Mouse (Mus musculus) myocyte (in vitro differentiated cells): Measurements from ENCODE around the gene Myom3. TPM values are rescaled to one million over a fixed set of nuclear protein-coding genes. Genes with fewer than 3 reads are reported as not detected.
A peak's percentile ranks its signal among the peaks of the same experiment; 100 is the strongest.

Source experiments
- H3K27me3 ChIP-seq: one replicate; pipeline ENCODE4 v1.6.1; 2011; ENCODE audit not compliant: control insufficient read depth, insufficient read depth, insufficient read length
- H3K36me3 ChIP-seq: one replicate; pipeline ENCODE4 v1.6.1; 2011; ENCODE audit not compliant: control insufficient read depth, insufficient read depth
- H3K4me2 ChIP-seq: one replicate; pipeline ENCODE4 v1.6.1; 2011; ENCODE audit warnings: low read depth, control low read depth
- H3K4me3 ChIP-seq: one replicate; pipeline ENCODE4 v1.5.1; 2011; ENCODE audit warnings: mild to moderate bottlenecking, control low read depth, moderate library complexity
- H3K79me2 ChIP-seq: one replicate; pipeline ENCODE4 v1.6.1; 2011; ENCODE audit not compliant: control insufficient read depth, insufficient read depth
- H3ac ChIP-seq: one replicate; pipeline ENCODE4 v1.6.1; 2011; ENCODE audit not compliant: control insufficient read depth, insufficient read length
- CEBPB ChIP-seq: IDR thresholded peaks from 2 replicates; pipeline ENCODE4 v1.6.1; 2011; ENCODE audit warnings: mild to moderate bottlenecking, moderate library complexity; ENCODE audit not compliant: poor library complexity, insufficient read depth, severe bottlenecking
- E2F4 ChIP-seq: IDR thresholded peaks from one replicate; pipeline ENCODE4 v1.6.1; 2011; ENCODE audit warnings: mild to moderate bottlenecking, control low read depth, moderate library complexity; ENCODE audit not compliant: insufficient read depth
- MAX ChIP-seq: IDR thresholded peaks from one replicate; pipeline ENCODE4 v1.6.1; 2011; ENCODE audit warnings: low read depth, mild to moderate bottlenecking, control low read depth
- MYOD1 ChIP-seq, 3 experiments: IDR thresholded peaks; one replicate each; pipeline ENCODE4 v1.6.1; 2011; ENCODE audit warnings: control low read depth in 2 of 3, low read depth in 2 of 3, mild to moderate bottlenecking in 2 of 3, moderate library complexity in 1 of 3; ENCODE audit not compliant: insufficient read length in 2 of 3, control insufficient read depth in 1 of 3
- MYOG ChIP-seq, 3 experiments: IDR thresholded peaks; one replicate each; pipeline ENCODE4 v1.6.1; 2011; ENCODE audit warnings: control low read depth in 2 of 3, low read depth in 2 of 3, mild to moderate bottlenecking in 2 of 3; ENCODE audit not compliant: insufficient read length in 2 of 3, control insufficient read depth in 1 of 3, insufficient read depth in 1 of 3
- POLR2A ChIP-seq: IDR thresholded peaks from one replicate; pipeline ENCODE4 v1.6.1; 2011; ENCODE audit warnings: low read depth, mild to moderate bottlenecking, control low read depth, moderate library complexity; ENCODE audit not compliant: insufficient read length
- POLR2AphosphoS2 ChIP-seq: IDR thresholded peaks from one replicate; pipeline ENCODE4 v1.6.1; 2011; ENCODE audit warnings: low read depth, control low read depth; ENCODE audit not compliant: insufficient read length
- REST ChIP-seq: IDR thresholded peaks from one replicate; pipeline ENCODE4 v1.6.1; 2011; ENCODE audit warnings: mild to moderate bottlenecking, control low read depth, moderate library complexity; ENCODE audit not compliant: insufficient read depth, insufficient read length
- SRF ChIP-seq: IDR thresholded peaks from one replicate; pipeline ENCODE4 v1.6.1; 2011; ENCODE audit warnings: low read depth; ENCODE audit not compliant: control insufficient read depth, insufficient read length
- TCF12 ChIP-seq: IDR thresholded peaks from one replicate; pipeline ENCODE4 v1.6.1; 2011; ENCODE audit warnings: mild to moderate bottlenecking, control low read depth; ENCODE audit not compliant: poor library complexity, insufficient read depth, severe bottlenecking
- TCF3 ChIP-seq: IDR thresholded peaks from one replicate; pipeline ENCODE4 v1.6.1; 2011; ENCODE audit warnings: low read depth, control low read depth; ENCODE audit not compliant: insufficient read length
- USF1 ChIP-seq: IDR thresholded peaks from one replicate; pipeline ENCODE4 v1.6.1; 2011; ENCODE audit warnings: low read depth, mild to moderate bottlenecking, control low read depth, moderate library complexity
- polyA plus RNA-seq: library from polyadenylated mRNA; unstranded; fragments of >200 nt; fragmentation: generic; extraction: Trizol; gene quantifications from one replicate; pipeline ENCODE4 v1.2.1, GENCODE M21; 2012; ENCODE audit warnings: missing spikeins

The Myom3 gene
- polyA plus RNA-seq, 1 experiment: 97.1 TPM

DNA sequence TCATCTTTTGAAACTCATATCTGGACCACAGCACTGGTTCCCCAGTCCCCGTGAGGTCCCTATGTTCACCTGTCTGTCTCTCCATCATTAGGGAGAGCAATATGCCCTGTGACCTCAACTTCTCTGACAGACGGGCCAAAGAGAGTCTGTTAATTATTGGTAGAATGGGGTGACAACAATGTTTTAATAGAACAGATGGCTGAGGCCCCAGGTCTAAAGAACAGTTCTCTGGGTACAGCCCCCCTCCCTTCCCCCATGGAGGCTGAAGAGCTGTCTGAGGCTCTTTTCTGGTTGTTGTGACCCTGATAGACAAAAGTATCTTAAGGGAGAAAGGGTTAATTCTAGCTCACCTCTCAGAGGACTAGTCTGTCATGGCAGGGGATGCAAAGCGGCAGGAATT lies 58.9 kb downstream of the Myom3 start:
- H3K27me3 ChIP-seq: no peaks in the 10 kb centered on the region
- H3ac ChIP-seq: no peak overlapping the region
- no peak for TF ChIP-seq POLR2AphosphoS2
- no peak for TF ChIP-seq E2F4
- TF ChIP-seq MYOD1 (IDR thresholded peaks at IDR 0.05; ENCODE audit: control insufficient read depth in 1 of 3, insufficient read length in 2 of 3, low read depth in 2 of 3): no peak
- no peak for TF ChIP-seq MAX
- no peak overlapping the region for H3K4me3 ChIP-seq
- H3K4me2 ChIP-seq: no peak overlapping the region
- no peaks in the 10 kb centered on the region for H3K36me3 ChIP-seq
- H3K79me2 ChIP-seq: no peaks in the 10 kb centered on the region

- H3K79me2 ChIP-seq: no peaks in the 10 kb centered on the region
- no peak overlapping the region for H3K4me3 ChIP-seq
- H3K36me3 ChIP-seq: no peaks in the 10 kb centered on the region
- no peaks in the 10 kb centered on the region for H3K27me3 ChIP-seq
- no peak for TF ChIP-seq USF1
- TF ChIP-seq POLR2A: no peak
- TF ChIP-seq MYOD1 (IDR thresholded peaks at IDR 0.05; ENCODE audit: control insufficient read depth in 1 of 3, insufficient read length in 2 of 3, low read depth in 2 of 3): no peak
- TF ChIP-seq CEBPB: no peak
- no peak for TF ChIP-seq E2F4
- TF ChIP-seq MYOG (IDR thresholded peaks at IDR 0.05; ENCODE audit: control insufficient read depth in 1 of 3, insufficient read depth in 1 of 3, insufficient read length in 2 of 3, low read depth in 2 of 3): no peak
- TF ChIP-seq SRF: no peak
- no peak for TF ChIP-seq TCF12
- peak overlapping the region; percentile 24 for H3K4me2 ChIP-seq
- no peak overlapping the region for H3ac ChIP-seq
These were observed 60.5 kb downstream of the Myom3 start for GRCm38 (mm10) chr4:135819826-135820526.

DNA sequence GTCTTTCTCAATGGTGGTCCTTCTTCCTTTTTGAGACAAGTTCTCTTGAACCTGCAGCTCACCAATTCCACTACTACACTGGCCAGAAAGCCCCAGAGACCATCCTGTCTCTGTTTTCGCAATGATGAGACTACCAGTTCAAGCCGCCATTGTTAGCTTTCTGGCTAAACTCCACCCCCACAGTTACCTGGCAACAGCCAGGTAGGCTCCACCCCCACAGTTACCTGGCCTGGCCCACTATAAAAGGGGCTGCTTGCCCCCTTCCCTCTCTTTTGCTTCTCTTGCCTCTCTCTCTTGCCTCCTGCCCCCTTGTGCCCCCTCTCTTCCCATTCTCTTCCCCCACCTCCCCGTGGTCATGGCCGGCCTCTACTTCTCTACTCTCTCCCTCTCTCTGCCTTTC lies 62.3 kb downstream of the Myom3 start:
- Histone ChIP-seq H3K4me2 (no peak overlapping the region), H3K79me2 (no peaks in the 10 kb centered on the region), H3K27me3 (no peaks in the 10 kb centered on the region), H3K4me3 (no peak overlapping the region), H3K36me3 (no peaks in the 10 kb centered on the region), H3ac (no peak overlapping the region)
- TF ChIP-seq MAX (no peak), E2F4 (no peak), POLR2A (no peak), CEBPB (no peak), TCF3 (no peak), TCF12 (no peak), MYOG (IDR thresholded peaks at IDR 0.05; ENCODE audit: control insufficient read depth in 1 of 3, insufficient read depth in 1 of 3, insufficient read length in 2 of 3, low read depth in 2 of 3) (no peak), POLR2AphosphoS2 (no peak), SRF (no peak), USF1 (no peak), REST (no peak)

GRCm38 (mm10) chr4:135823298-135823697 lies 63.8 kb downstream of the Myom3 start:
- no peaks in the 10 kb centered on the region for H3K79me2 ChIP-seq
- H3K4me3 ChIP-seq: no peak overlapping the region
- no peak for TF ChIP-seq POLR2AphosphoS2
- H3ac ChIP-seq: no peak overlapping the region
- H3K27me3 ChIP-seq: no peaks in the 10 kb centered on the region
- H3K4me2 ChIP-seq: no peak overlapping the region
- no peaks in the 10 kb centered on the region for H3K36me3 ChIP-seq

DNA sequence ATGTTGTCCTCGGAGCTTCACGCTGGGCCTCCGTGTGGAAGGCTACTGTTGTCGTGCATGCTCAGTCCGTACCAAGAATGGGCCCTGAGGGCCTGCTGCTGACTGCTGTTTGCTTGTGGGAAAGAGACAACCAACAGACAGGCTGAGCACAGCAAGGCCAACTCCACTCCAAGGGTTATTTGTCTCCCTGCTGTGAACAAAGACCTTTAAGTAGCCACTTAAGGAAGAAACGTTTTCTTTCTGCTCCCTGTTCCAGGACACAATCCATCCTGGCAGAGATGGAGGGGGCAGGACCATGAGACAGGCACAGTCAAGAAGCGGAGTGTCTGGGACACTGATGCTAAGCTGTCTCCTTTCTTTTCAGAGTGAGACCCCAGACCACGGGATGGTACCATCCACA lies 64.7 kb downstream of the Myom3 start:
- H3ac ChIP-seq: no peak overlapping the region
- TF ChIP-seq SRF (no peak), POLR2A (no peak), MAX (no peak), CEBPB (no peak), E2F4 (no peak), MYOD1 (IDR thresholded peaks at IDR 0.05; ENCODE audit: control insufficient read depth in 1 of 3, insufficient read length in 2 of 3, low read depth in 2 of 3) (no peak), USF1 (no peak), TCF12 (no peak), POLR2AphosphoS2 (no peak), REST (no peak), TCF3 (no peak), MYOG (IDR thresholded peaks at IDR 0.05; ENCODE audit: control insufficient read depth in 1 of 3, insufficient read depth in 1 of 3, insufficient read length in 2 of 3, low read depth in 2 of 3) (no peak)
- no peak overlapping the region for H3K4me2 ChIP-seq
- no peaks in the 10 kb centered on the region for H3K27me3 ChIP-seq
- no peaks in the 10 kb centered on the region for H3K79me2 ChIP-seq
- no peak overlapping the region for H3K4me3 ChIP-seq
- H3K36me3 ChIP-seq: no peaks in the 10 kb centered on the region
